Mouse (Mus musculus) megakaryocyte, embryonic 14.5 days (primary cell): ENCODE data around the gene Lmod1.

ENCODE experiments used
- FLI1 ChIP-seq: IDR thresholded peaks from 2 replicates; pipeline ENCODE4 v1.6.1; 2012; ENCODE audit warnings: low read length, inconsistent platforms, mixed read lengths
- GATA1 ChIP-seq: IDR thresholded peaks from 3 replicates; pipeline ENCODE4 v1.6.1; 2012; ENCODE audit warnings: mixed read lengths, low read length, inconsistent platforms, borderline replicate concordance

DNA sequence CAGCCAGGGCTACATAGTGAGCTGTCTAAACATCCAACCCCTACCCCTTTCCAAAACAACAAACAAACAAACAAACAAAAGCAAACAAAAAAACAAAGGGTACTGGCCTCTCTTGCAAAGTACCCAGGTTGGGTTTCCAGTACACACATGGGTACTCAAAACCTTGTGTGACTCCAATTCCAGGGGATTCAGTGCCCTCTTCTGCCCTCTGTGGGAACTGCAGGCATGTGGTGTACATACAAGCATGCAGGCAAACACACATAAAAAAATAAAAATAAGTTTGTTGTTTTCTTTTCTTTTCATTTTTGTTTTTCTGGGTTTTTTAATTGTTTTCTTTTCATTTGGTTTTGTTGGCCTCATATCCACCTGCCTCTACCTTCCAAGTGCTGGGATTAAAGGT, 37.5 kb downstream of the Lmod1 start:
- no peak for TF ChIP-seq GATA1
- TF ChIP-seq FLI1: no peak
